Mouse (Mus musculus) CD4-positive, CD25-positive, alpha-beta regulatory T cell, adult 2 months (primary cell): ENCODE results near the gene Coa6.

Experiments
- DNase-seq: peaks from one replicate; pipeline ENCODE4 v3.0.0-alpha.2; 2012; ENCODE audit warnings: low read depth, low spot score

The Coa6 gene

GRCm38 (mm10) chr8:126422174-126422919, at the start of gene Coa6:
Gene Coa6 (plus strand): TSS chr8:126422515.
- DNase-seq: peak; percentile 98

DNA sequence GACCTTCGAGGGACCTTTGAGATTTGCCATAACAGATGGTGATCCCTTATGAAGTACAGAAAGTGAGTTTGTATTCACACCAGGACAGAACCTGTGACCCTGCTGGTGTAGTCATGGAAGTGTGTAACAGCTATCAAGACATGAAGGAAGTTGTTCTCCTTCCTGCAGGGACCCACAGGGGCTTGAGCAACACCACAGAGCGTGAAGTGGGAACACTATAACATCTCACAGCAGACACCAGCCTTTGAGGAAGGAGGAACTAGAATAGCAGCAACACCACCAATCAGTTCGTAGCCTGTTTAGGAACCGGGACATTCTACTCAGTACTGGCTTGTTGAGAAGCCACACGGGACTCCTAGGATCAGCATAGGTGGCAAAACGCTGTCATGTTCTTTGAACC, 42.7 kb upstream of the Coa6 start:
- DNase-seq: no peak

DNA sequence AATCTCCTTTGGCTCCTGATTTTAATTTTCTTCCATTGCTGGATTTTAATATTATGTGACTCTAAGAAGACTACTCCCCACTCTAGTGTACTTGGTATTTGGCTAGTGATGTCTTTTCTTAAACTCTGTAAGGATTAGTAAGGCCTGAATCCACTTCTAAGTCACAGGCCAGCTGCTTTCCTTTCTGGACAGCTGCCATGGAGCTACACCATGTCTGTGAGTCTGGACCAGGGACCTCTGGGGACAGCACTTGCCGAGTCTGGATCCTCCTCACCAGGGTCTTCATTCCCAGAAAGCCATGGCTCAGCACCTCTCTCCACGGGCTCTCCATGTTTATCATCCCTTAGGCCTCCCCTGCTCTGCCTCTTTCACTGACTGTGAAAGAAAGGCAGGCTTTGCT, 42.2 kb upstream of the Coa6 start:
- DNase-seq: no peak

GRCm38 (mm10) chr8:126381299-126381698, 41.0 kb upstream of the Coa6 start:
- no peak for DNase-seq

DNA sequence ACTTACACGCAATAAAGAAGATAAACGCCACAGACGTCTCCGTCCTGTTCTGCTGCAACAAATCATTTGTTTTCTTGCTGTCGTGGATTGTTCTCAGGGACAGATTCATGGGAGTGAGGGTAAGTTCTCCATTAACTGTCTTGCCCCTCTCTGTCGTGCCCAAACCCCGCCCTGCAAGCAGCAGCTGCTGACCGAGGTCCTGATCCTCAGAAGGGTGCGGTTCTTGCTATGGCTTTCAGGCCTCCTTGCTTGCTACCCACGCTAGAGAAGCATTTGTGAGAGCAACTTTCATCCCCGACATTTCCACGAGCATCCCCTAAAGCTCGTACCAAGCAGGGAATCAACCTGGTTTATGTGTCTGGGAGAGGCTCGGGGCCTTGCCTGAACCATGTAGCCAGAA, 40.1 kb upstream of the Coa6 start:
- no peak for DNase-seq

- DNase-seq: peak; percentile 4
Observed at GRCm38 (mm10) chr8:126382749-126383148, 39.6 kb upstream of the Coa6 start.

DNA sequence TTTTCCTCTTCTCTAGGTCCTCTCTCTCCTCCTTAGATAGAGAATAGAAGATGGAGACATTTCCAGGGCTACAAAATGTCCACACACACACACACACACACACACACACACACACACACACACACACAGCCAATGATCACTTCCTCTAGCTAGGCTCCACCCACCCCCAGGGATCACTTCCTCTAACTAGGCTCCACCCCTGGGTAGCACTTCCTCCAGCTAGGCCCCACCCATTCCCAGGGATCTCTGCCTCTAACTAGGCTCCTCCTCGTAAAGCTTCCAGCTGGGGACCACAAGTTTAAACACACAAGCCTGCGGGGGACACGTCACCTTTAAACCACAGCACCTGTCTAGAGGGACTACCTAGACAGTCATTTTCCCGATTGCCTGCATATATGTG, 34.7 kb upstream of the Coa6 start:
- no peak for DNase-seq

GRCm38 (mm10) chr8:126391541-126391940, 30.8 kb upstream of the Coa6 start:
- no peak for DNase-seq

GRCm38 (mm10) chr8:126395386-126395785, 26.9 kb upstream of the Coa6 start:
- DNase-seq: no peak

GRCm38 (mm10) chr8:126395917-126396316, 26.4 kb upstream of the Coa6 start:
- DNase-seq: no peak

DNA sequence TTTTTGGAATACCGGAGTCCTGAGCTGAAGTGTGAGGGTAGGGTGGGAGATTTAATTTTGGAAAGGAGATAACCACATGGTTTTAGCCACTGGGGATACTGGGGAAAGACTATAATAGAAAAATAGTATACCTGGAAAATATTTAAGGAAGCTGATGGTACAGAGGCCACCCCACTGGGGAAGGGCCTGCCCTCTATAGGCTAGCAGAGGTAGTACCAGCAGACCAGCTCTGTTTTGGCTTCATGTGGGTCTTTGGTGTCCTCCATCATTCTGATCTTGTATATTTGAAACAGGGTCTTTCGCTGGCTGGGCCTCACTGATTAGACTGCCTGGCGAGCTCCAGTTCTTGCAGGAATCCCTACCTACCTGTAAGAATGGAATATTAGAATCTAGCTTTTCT, 24.0 kb upstream of the Coa6 start:
- DNase-seq: no peak

GRCm38 (mm10) chr8:126404550-126404949, 17.8 kb upstream of the Coa6 start:
- DNase-seq: peak; percentile 8

GRCm38 (mm10) chr8:126405030-126405429, 17.3 kb upstream of the Coa6 start:
- DNase-seq: no peak

DNA sequence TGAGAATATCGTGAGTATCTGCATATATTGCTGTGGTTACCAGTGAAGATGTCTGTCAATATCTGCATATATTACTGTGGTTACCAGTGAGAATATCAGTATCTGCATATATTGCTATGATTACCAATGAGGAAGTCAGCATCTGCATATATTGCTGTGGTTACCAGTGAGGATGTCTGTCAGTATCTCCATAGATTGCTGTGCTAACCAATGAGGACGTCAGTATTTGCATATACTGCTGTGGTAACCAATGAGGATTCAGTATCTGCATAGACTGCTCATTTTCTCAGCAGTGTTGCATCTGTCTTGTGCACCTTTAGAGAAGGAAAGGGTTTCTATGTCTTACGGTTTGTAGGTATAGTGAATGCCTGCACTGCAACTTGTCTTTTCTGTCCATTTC, 1.5 kb upstream of the Coa6 start:
- DNase-seq: peak; percentile 40

DNA sequence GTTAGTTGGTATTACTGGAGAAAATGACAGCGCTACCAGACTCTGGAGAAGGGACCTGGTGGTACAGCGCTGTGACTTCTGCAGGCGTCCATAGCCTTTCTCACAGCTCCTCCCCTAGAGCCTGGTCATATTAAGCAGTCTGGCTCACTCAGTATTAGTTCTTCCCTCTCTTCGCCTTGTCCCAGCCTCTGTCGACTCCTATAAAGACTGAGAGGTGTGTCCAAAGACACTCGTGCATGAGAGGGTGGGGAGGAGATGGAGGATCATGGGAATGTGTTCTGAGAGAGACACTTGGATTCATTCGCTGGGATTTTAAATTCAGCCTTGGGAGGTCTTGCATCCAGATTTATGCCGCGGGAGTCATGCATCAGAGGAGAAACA, 595 bp downstream of the Coa6 start:
- no peak for DNase-seq

- no peak for DNase-seq
Observed at GRCm38 (mm10) chr8:126424163-126424562, 1.8 kb downstream of the Coa6 start.

DNA sequence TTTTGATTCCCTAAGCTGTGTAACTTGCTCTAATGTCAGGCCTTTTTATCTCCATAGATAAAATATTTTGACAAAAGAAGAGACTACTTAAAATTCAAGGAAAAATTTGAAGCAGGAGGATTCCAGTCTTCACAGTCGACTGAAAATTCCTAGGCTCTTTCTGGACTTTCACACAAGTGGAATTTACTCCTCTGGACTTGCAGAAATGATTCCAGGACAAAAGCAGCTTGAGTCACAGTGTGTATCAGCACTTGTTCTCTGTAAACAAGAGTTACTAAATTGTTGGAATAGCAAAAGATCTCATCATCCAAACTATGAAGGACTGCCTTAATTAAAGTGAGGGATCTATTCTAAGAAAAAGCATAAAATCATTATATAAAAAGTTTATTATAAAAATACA, 2.6 kb downstream of the Coa6 start:
- no peak for DNase-seq

GRCm38 (mm10) chr8:126429635-126430034, 7.3 kb downstream of the Coa6 start:
- DNase-seq: no peak

DNA sequence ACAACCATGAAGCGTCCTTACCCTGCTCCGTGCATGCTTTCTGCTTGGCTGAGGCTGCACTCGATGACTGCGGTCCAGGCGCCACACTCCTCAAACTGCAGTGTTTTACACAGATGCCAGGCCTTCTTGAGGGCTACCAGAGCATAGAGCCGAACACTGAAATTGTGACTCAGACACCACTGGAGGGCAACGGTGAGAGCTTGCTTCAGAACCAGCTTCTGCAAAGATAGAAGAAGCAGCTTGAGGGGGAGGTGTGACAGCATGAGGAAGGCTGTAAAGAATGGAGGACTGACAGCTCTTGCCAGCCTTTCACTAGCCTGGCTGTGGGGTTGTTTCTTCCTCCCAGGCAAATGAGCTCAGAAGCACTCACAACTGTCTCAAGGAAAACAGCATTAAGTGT, 11.5 kb downstream of the Coa6 start:
- DNase-seq: no peak

- no peak for DNase-seq
Observed at GRCm38 (mm10) chr8:126438937-126439336, 16.6 kb downstream of the Coa6 start.

DNA sequence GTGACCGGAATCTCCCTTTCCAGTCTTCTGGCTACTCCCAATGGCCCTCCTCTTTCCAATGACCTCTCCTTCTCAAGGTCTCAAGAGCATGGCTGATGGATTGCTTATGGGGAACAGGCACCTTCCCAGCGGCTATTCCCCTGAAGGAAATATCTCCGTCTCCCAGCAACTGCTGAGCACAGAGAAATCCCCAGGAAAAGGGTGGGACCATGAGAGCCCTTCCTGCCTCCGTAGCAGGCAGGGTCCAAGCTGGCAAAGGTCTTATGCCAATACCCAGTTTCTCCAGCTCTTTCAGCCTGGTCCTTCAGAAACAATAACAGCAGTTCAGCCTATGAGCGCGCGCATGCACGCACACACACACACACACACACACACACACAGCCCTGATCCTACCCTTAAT, 28.8 kb downstream of the Coa6 start:
- DNase-seq: no peak

DNA sequence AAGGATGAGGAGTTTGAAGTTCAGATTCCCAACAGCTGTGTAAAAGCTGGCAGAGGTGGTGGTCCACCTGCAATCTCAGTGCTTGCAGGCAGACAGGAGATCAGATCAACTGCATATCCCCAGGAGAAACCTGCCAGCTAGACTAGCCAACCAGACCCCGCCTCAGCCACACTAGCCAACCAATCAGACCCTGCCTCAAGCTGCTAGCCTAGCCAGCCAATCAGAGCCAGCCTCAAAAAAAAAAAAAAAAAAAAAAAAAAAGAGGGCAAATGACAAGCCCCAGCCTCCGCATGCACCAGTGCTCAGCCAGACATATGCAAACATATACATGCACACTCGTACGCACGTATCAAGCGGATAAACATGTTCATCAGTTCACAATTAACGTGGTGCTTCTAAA, 33.1 kb downstream of the Coa6 start:
- DNase-seq: peak; percentile 29

GRCm38 (mm10) chr8:126460274-126460673, 38.0 kb downstream of the Coa6 start:
- DNase-seq: peak; percentile 74

DNA sequence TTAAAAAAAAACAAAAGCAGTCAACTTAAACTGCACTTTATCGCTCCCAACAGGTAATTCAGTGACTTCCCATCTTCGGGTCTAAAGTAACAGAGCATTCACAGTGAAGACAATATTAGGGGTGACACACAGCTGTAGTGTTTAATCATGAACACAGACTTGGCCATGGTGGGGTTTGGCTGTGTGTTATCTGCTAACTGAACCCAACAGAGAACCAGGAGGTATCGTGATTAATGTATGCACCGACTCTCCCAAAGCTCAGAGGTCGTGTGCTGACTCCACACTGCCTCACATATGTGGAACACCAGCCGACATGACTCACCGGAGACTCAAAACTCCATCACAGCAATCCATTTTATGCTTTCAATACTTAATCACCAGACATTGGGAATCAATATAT, 39.4 kb downstream of the Coa6 start:
- no peak for DNase-seq
